Mouse (Mus musculus): ENCODE results near the gene Nup188.
A peak's percentile ranks its signal among the peaks of the same experiment; 100 is the strongest.

The Nup188 gene

DNA sequence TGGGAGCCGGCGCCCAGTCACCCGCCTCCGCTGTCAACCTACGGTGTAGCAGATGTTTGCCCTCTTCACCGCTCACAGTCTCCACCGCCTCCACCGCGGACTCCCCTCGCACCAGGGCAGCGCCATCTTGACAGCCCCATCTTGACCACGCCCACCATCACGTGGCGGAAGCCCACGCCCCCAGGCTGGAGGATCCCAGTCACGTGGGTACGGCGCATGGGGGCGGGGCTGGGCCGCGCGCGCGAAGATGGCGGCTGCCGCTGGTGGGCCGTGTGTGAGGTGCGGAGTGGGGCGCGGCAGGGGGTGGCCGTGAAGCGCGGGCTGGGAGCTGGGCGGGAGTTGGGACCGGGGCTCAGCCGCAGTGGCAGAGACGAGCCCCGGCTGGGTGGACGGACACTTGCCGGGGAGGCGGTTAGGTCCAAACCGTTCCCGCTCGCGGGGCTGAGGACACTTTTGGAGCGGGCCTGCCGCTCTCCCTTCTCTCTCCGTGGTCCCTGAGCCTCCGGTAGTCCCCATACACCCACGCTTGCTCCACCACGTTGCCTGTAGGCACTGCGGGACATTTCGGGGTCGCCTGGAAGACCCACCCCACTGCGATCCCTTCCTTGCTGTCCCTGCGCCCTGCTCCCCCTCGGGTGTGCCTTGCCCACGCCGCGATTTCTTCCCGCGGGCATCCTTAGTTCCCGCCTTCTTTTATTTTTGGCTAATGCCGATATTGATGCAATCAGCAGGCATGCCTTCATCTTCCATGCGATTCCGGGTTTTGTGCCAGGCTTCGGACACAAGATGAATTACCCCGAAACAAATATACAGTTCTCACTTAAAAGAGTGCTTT is at the start of gene Nup188, which contains the start of gene Dolk:
Gene Nup188, plus strand, starts transcription at position 206 of the 835 bp plus-strand sequence.
Gene Dolk, minus strand, starts transcription at position 143 of the 835 bp plus-strand sequence.
- DNase-seq (ENCODE audit: low spot score in 2 of 2), result peak; percentile 98 to 99

DNA sequence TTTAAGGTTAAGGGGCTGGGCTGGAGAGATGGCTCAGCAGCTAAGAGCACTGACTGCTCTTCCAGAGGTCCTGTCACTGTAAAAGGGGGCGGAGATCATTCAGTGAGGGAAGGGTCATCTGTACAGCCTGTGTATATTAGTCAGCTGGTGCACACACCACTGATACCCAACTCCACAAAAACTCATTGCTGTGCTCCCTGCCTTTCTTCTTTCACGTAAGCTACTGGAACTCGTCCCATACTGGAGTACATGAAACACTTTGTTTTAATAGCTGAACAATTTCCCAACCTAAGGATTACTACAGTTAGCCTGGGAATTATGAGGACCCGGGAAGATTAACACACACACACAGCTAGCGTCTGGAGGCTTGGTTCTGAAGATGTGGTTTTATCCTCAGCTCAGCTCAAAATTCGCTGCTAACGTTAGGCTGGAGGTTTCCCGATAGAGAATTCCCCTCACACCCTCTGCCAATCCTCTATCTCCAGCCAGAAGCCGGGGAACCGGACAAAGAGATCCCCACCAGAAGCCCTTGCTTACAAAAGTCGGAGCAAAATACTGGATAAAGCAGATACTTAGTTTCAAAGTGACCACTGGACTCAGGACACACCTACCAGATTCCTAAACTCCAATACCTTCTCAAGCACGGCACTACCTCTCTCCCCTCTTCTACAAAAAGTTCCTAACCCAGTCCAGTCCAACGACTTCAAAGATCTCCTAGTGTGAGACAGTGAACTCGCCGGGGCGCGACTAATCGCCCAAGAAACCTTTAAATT is 49.6 kb upstream of the Nup188 start:
- peak in 1 of 2 experiments; percentile 67 for DNase-seq (ENCODE audit: low spot score in 2 of 2)

DNA sequence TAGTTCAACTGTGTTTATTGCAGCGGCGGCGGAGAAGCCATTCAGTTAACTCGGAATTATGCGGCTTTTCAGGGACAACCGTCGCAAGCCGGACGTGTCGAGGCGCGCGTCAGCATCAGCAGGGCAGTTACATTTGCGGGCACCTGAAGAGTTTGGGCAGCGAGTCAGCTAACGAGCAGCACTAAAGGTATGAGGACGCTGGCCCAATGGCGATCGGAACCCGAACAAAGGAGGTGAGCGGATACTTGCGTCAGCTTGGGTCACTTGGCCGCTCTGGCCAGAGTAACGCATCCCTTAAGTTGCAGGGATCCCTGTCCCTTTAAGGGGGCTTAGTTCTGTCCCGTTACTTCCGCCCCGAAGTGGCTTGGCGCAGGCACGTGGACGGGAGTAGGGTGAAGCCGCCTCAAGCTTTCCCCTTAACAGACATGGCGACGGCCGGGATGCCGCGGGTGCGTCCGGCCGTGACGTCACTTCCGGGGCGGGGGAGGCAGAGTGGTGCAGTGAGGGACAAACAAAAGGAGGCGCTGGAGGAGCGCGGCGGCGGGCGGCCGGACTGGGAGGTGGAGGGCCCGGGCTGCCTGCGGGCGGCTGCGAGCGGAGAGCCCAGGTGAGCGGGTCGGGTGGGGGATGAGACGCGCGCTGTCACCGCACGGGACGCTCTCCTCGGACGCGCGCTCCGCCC is 48.9 kb upstream of the Nup188 start, which contains the start of gene Lrrc8a:
Gene Lrrc8a, plus strand, starts transcription at position 517 of the 682 bp plus-strand sequence.
- DNase-seq (ENCODE audit: low spot score in 2 of 2), result peak; percentile 100

DNA sequence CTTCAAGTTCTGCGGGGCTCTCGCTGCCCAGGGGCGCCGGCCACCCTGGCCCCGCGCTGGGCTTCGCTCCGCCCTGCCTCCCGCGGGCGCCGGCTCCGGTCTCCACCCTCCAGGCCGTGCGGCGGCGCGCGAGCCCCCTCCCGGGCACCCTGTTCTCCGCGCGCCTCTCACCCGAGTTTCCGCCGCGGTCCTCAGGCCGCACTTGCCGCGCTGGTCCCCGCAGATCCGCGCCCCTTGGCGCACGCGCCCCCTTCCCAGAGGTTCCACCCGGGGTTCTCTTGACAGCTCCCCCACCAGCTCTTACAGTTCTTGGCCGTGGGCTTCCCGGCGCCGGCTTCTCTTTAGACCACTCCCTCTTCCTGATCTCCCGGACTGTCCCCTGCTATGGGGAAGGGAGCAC is 48.3 kb upstream of the Nup188 start:
- peak in 1 of 2 experiments; percentile 88 for DNase-seq (ENCODE audit: low spot score in 2 of 2)

DNA sequence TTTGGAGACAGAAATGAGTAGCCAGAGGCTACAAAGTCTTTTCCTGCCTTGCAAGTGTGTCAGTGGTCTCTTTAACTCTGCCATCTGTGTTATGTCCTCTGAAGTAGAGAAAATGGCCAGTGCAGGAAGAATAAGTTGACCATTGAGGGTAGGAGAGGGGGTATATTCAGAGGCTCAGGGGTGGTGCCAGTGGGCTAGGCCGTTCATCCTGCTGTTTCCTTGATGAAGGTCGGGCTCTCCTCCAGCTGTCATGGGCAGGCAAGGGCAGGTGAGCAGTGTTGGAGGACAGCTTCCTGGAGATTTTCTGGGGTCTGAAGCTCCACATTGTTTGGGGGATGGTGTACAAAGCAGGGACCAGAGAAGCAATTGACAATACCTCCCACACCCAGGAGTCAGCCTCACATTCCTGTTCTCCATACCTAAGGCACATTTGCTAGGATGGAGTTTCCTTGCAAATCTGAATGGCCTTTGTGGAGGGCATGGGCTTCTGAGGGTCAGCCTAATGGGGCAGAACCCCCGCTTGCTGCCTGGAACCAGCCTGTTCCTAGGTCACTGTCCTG is 47.2 kb upstream of the Nup188 start:
- no peak for DNase-seq (ENCODE audit: low spot score in 2 of 2)

DNA sequence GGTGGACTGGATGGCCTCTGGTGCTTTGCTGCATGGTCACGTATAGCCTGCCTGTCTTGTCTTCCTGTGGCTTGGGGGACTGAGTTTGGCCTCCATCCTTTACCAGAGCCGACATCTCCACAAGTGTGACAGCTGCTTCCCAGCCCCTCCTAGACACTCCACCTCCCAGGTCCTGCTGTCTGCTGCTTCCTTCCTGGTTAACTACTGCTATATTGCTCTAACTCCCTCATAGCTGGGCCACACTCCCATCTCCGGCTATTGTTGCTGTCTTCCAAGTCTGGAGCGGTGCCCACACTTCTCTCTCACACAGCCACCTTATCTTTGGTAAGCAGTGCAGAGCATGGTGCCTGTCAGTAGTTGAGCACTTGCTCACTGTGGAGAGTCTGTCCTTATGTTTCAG is 46.4 kb upstream of the Nup188 start:
- peak; percentile 62 to 77 for DNase-seq (ENCODE audit: low spot score in 2 of 2)

DNA sequence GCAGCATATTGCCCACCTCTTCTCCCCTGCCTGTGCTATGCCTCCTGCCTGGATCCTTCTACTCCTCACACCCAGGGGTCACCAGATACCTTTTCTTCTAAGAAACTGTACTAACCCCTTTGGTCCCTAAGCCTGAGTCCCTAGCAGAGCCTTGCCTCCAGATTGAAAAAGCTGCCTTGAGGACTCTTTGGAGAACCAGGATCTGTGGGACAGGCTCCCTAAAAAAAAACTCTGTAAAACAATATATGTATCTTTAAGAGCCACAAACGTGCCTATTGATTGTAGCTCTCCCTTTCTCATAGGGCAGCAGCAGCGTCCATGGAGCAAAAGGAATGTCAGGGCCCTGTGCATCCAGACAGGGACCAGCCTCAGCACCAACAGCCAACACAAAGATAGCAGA is 45.9 kb upstream of the Nup188 start, which contains the start of gene Gm28035:
Gene Gm28035, plus strand, starts transcription at position 301 of the 400 bp plus-strand sequence.
- no peak for DNase-seq (ENCODE audit: low spot score in 2 of 2)

DNA sequence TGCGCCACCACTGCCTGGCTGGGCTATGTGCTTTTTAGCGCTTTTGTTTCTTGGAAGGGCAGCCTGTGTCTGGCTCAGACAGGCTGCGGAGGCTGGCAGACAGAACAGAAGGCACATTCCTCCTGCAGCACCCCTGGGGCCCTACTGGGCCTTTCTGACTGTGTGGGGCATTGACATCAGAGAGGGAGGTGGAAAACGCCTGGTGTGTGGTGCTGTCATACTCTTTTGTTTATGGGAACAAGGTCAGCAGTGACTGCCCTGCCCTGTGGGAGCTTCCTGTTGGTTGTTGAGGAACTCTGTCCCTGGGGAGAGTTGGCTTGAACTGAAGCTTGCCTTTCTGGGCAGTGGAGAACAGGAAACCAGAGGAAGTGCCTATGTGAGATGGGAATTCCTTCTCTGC is 43.7 kb upstream of the Nup188 start:
- DNase-seq (ENCODE audit: low spot score in 2 of 2), result no peak

DNA sequence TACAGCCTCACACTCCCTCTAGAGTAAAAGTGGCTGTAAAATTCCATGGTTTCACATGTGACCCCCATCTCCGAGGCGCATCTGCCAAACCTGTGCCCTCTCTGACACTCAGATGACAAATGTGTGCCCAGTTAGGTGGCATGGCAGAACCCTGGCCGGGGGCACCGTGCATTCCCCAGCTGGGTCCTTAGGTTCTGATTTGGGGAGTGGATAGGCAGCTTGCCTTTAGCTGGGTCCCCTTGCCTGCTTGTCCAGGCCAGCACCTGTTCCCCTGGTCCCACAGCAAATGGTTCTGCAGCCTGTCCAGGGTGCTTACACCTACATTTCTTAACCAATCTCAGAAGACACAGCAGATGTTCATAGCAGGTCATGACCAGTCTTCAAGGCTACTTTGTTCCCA is 42.8 kb upstream of the Nup188 start:
- DNase-seq (ENCODE audit: low spot score in 2 of 2), result no peak

DNA sequence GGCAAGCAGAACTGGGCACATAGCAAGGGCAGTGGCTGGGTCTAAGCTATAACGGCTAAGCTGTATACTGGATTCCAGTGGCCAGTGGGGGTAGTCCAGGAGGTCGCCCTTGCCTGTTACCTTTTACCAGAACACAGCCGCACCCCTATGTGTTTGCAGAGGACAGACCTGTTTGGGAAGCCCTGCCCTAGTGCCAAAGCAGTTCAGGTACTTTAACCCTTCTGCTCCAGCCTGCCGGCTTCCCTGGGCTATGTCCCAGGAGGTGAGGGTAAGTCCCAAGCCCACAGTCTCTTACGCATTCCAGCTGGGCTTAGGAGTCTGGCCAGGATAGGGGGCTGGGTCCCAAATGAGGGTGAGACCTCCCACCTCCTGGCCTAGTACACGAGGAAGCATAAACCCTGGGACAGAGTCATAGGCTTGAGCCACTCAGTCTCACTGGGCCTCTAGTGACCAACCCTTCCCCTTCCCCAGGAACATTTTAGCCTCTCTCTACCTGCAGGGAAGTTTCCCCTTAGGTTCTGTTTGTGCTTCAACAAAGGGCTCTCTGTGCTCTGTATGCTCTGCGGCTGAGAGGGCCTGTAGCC is 41.5 kb upstream of the Nup188 start:
- no peak for DNase-seq (ENCODE audit: low spot score in 2 of 2)

DNA sequence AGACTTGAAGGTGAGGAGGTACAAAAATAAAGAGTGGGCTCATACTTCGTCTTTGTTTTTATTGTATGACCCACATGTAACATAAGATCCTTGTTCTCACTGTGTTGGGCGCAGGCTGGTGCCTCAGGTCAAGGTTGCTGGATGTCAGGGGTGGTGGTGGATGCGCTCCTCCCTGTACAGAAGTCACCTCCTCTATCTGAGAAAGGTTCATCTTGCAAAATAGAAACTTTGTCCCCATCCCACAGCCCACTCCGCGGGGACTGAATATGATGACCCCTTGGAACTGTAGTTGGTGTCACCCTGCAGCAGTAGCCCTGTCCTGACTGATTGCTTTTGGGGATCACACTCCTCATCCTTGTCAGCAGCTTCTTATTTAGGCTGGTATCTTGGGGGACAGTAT is 39.2 kb upstream of the Nup188 start:
- DNase-seq (ENCODE audit: low spot score in 2 of 2), result no peak

DNA sequence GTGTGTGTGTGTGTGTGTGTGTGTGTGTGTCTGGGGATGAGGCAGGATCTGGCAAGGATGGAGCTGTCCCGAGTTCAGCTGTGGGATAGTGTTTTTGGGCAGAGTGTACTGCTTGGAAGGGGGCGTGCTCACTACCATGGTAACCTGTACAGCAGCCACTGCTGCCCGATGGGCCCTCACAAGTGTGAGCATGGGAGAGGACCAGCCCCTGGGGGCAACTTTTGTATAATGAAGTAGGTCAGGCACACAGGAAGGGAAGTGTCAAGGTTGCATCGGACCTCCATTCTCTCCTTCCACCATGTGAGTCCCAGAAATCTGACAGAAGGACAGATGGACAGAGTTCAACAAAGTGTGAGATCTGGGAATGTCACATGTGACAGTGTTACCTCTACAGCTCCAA is 38.5 kb upstream of the Nup188 start:
- no peak for DNase-seq (ENCODE audit: low spot score in 2 of 2)

DNA sequence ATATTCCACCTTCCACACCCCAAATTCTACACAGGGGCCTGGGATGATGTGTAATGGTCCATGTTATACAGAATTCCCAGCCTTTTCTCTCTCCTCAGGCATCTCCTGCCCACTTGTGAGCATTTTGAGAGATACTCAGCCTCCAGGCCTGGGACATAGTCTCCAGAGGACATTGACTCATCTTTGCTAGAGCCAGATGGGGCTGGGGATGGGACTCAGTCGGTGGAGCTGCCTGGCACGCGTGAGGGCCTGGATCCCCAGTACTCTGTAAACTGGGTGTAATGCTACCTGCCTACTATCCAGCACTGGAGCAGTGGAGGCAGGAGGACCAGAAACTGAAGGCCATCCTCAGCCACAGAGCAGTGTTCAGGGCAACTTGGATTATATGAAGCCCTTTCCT is 37.0 kb upstream of the Nup188 start:
- no peak for DNase-seq (ENCODE audit: low spot score in 2 of 2)

DNA sequence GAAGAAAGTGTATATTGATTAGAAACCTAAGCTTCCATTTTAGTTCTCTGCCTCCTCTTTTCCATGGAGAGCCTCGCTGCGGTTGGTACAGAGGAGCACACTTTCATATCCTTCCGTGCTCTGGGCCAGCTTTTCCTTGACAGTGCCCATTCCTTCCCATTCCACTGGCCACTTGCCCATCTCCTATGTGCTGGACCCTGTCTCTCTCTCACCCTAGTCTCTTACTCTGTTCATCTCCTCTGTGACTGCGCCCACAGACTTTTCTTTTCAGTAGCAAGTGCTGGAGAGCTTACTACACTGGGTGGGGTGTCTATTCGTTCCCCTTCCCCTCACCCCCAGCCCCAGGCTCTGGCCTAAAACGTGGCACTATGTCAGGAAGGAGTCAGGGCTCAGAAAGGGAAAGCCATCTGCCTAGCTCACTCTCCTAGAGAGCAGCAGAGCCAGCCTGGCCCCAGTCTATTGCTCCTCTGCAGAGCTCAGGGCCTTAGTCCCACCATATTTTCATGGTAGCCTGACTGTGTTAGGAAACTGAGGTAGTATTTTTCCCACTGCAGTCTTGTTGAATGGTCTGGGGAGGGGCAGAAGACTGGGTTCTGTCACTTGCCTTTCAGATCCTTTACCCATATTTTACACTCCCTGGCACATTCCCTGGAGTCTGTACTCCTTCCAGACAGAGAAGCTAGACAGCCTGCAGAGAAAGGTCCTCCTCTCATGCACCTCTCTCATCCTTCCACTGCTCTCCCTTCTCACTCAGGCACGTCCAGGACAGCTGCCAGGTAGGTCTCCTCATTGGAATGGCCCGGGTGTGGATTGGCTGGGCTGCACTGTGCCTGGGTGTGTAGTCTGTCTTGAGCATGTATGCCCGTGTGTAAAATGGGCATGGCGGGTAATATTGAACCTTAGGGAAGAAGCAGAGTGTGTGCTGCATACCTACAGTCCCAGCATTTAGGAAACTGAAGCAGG is 35.8 kb upstream of the Nup188 start:
- DNase-seq (ENCODE audit: low spot score in 2 of 2), result peak in 1 of 2 experiments; percentile 61

DNA sequence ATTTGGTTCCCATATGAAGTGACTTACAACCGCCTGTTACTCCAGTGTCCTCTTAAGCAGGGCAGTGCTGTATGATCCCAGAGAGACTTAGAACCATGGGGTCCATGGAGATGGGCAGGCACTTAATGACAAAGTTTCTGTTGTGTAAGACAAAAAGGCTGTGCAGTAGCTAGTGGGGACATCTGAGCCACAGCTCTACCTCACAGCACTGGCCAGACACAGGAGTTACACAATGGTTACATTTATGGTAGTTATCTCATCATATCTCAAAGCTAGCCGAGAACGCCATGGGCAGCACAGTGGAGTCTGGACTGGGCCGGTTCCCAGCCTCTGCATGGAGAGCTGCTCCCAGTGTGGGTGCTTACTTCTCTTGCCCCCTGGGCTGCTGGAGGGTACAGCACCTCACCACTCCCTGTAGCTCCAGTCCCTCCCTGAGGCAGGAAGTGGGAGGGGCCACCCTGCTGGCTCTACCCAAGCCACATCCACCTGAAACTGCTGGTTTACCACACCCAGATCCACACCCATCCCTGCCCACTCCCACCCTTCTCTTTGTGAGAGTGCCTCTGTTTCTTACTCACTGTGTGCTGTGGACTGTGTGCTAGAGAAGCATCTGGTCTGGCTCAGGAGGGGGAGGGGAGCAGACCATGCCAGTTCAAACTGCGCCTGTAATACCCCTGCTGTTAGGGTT is 34.6 kb upstream of the Nup188 start:
- peak; percentile 71 to 80 for DNase-seq (ENCODE audit: low spot score in 2 of 2)

DNA sequence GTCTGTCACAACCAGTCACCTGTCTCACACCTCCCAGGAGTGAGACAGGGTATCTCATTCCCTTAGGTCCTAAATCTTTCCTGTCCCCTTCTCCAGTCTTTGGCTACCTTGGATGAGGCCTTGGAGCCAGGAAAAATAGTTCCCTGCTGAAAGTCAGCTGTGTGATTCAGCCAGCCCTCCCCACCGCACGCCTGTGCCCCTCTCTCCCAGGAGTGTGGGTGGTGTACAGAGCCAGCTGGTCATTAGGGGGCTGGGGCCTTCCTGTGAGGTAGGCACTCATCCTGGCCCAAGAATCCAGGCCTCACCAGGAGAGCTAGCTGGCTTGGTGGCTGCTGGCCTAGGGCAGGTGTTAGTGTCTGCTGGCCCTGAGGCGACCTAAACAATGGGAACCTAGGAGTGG is 33.7 kb upstream of the Nup188 start:
- DNase-seq (ENCODE audit: low spot score in 2 of 2), result peak in 1 of 2 experiments; percentile 59

DNA sequence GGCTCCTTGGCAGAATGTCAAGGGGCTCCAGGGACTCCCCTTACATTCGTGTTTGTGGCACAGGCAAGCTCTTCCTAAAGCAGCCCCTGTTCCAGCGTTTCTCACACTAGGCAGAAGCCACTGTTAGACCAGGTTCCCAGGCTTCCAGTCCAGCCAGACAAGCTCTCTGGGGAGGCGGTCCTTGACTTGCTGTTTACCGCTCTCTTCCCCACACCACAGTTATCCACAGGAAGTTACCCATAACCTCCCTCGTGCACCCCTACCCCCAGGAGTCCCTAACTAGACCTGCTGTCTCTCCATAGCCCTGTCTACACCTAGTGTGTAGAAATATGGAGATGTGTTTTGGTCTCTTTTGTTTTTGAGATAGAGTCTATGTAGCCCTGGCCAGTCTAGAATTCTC is 32.4 kb upstream of the Nup188 start:
- DNase-seq (ENCODE audit: low spot score in 2 of 2), result no peak

DNA sequence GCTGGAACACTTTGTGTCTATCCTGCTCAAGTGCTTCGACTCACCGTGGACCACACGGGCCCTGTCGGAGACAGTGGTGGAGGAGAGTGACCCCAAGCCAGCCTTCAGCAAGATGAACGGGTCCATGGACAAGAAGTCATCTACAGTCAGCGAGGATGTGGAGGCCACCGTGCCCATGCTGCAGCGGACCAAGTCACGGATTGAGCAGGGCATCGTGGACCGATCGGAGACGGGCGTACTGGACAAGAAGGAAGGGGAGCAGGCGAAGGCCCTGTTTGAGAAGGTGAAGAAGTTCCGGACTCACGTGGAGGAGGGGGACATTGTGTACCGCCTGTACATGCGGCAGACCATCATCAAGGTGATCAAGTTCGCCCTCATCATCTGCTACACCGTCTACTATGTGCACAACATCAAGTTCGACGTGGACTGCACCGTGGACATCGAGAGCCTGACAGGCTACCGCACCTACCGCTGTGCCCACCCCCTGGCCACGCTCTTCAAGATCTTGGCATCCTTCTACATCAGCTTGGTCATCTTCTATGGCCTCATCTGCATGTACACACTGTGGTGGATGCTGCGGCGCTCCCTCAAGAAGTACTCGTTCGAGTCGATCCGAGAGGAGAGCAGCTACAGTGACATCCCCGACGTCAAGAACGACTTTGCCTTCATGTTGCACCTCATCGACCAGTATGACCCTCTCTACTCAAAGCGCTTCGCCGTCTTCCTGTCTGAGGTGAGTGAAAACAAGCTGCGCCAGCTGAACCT is 30.4 kb upstream of the Nup188 start:
- DNase-seq (ENCODE audit: low spot score in 2 of 2), result peak in 1 of 2 experiments; percentile 54
